Mouse (Mus musculus) cortical plate, adult 2 months (tissue): ENCODE data around the gene Tshz2. TPM values are rescaled to one million over a fixed set of nuclear protein-coding genes. Genes with fewer than 3 reads are reported as not detected.

ENCODE experiments used
- H3K27ac ChIP-seq: fragments of 200-500 bp; 2 replicates; pipeline ENCODE4 v1.5.1; 2012; ENCODE audit warnings: low read length, control low read depth, inconsistent platforms; ENCODE audit not compliant: insufficient read depth
- H3K4me1 ChIP-seq: fragments of 200-500 bp; 2 replicates; pipeline ENCODE4 v1.6.1; 2011; ENCODE audit warnings: low read length; ENCODE audit not compliant: control insufficient read depth, insufficient read depth
- H3K4me3 ChIP-seq: fragments of 200-500 bp; 2 replicates; pipeline ENCODE4 v1.5.1; 2011; ENCODE audit warnings: mild to moderate bottlenecking, low read length, control low read depth; ENCODE audit not compliant: insufficient read depth
- CTCF ChIP-seq: fragments of 200-500 bp; IDR thresholded peaks from 2 replicates; pipeline ENCODE4 v1.5.1; 2011; ENCODE audit warnings: mild to moderate bottlenecking, control low read depth, low read length; ENCODE audit not compliant: insufficient read depth; ENCODE audit errors: extremely low read depth
- POLR2A ChIP-seq: fragments of 200-500 bp; IDR thresholded peaks from 2 replicates; pipeline ENCODE4 v1.6.1; 2011; ENCODE audit warnings: mild to moderate bottlenecking, low read length, control low read depth; ENCODE audit not compliant: insufficient read depth; ENCODE audit errors: extremely low read depth
- polyA plus RNA-seq: library from polyadenylated mRNA; depleted of rRNA; stranded (reverse); fragments of >200 nt; gene quantifications from 2 replicates; pipeline ENCODE4 v1.2.3, GENCODE M21; 2012

Tshz2 gene
- polyA plus RNA-seq, 1 experiment: 46.5 TPM

GRCm38 (mm10) chr2:169750574-169751491 lies 118.0 kb downstream of the Tshz2 start:
- H3K4me3 ChIP-seq: no peak overlapping the region
- H3K4me1 ChIP-seq: no peaks in the 10 kb centered on the region
- H3K27ac ChIP-seq: no peak overlapping the region
- TF ChIP-seq POLR2A (no peak), CTCF (no peak)

DNA sequence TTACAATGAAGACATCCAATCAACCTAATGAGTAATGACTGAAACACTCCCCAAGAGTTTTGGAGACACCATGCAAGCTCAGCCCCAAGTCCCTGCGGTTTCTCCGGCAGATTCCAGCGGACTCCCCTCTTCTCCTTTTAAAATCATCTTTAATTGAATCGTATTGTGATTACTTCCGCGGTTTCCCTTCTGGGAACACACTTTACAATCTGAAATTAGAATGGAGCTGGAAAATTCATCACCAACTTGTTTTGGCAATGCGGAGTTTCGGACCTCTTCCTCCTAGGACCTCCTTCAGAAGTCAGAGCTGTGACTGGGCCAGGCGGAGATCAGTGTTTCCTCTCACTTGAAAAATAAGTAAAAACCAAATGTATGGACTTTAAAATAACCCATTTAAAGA lies 119.3 kb downstream of the Tshz2 start:
- Histone ChIP-seq H3K27ac (no peak overlapping the region), H3K4me1 (no peaks in the 10 kb centered on the region), H3K4me3 (no peak overlapping the region)
- no peak for TF ChIP-seq POLR2A
- TF ChIP-seq CTCF: no peak

GRCm38 (mm10) chr2:169753432-169753831 lies 120.6 kb downstream of the Tshz2 start:
- no peak overlapping the region for H3K27ac ChIP-seq
- H3K4me3 ChIP-seq: no peak overlapping the region
- no peaks in the 10 kb centered on the region for H3K4me1 ChIP-seq
- TF ChIP-seq POLR2A (no peak), CTCF (no peak)

DNA sequence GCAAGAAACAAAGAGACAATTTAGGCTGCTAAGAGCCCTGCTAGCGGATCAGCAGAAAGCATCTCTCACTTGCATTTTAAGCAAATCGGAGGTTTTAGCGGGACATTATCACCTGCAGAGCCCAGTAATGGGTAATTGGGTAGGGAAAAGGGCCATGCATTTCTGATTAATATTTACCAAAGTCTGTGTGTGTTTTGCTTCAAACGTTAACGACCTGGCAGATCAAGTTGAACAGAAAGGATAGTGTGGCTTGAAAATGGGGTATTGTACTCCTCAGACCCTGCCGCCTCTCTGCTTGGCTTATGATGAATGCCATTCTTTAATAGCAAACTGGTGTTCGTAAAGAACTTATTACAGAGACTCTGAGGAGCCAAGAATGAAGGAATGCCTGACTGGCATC lies 122.3 kb downstream of the Tshz2 start:
- H3K27ac ChIP-seq: no peak overlapping the region
- no peaks in the 10 kb centered on the region for H3K4me1 ChIP-seq
- no peak overlapping the region for H3K4me3 ChIP-seq
- TF ChIP-seq CTCF (no peak), POLR2A (no peak)

DNA sequence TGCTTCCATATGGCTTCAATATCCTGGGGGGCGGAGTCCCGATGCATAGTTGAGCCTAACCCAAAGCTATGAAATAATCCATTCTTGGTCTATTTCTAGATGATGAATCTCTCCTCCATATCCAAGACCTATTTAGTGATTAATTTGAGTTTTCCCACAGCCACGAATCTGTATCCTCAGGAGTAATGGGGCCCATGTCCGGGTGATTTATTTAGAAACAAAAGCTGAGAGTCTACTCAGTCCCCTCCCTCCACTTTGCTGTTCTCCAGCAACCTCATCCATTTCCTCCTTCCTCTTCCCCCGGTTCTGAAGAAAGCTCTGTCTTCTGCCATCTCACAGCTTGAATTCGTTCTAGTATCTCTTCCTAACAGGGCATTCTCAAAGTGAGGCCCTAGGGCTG lies 125.3 kb downstream of the Tshz2 start:
- Histone ChIP-seq H3K27ac (no peak overlapping the region), H3K4me3 (no peak overlapping the region), H3K4me1 (no peaks in the 10 kb centered on the region)
- no peak for TF ChIP-seq POLR2A
- no peak for TF ChIP-seq CTCF

- TF ChIP-seq POLR2A: no peak
- TF ChIP-seq CTCF: no peak
- Histone ChIP-seq H3K4me1 (no peaks in the 10 kb centered on the region), H3K4me3 (no peak overlapping the region), H3K27ac (no peak overlapping the region)
Observed at GRCm38 (mm10) chr2:169760117-169760516, 127.3 kb downstream of the Tshz2 start.

DNA sequence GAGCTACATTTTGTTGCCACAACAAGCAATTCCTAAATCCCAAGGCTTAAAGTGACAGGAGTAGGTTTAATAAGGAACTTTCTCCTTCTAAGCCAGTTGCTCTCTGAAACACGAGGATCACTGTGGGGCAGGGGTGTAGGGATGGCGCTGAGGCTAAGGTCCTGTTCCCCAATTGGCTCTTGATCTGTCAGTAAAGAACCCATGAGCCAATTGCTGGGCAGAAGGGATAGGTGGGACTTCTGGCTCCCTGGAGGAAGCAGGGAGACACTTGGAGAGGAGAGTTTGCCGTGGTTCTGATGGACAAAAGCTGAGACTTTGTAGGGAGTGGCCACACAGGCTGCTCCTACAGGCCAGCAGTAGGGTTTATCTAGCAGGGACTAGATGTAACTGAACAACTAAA lies 128.9 kb downstream of the Tshz2 start:
- Histone ChIP-seq H3K27ac (no peak overlapping the region), H3K4me3 (no peak overlapping the region), H3K4me1 (no peaks in the 10 kb centered on the region)
- TF ChIP-seq CTCF (no peak), POLR2A (no peak)

DNA sequence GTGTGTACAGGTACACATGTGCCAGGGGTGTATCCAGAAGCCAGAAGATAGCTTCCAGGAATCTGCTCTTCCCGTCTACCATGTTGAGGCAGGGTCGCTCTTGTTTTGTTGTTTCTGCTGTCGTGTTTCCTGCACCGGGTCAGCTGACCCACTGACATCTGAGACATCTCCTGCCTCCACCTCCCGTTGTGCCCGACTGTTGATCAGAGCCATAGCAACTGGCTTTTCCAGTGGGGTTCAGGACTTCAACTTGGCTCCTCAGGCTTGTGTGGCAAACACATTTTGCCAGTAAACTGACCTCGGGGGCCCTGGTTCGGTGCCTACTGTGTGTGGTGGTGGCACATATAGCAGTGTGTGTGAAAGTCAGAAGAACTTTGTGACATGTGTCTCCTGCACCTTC lies 129.5 kb downstream of the Tshz2 start:
- TF ChIP-seq CTCF: no peak
- no peak for TF ChIP-seq POLR2A
- Histone ChIP-seq H3K4me1 (no peaks in the 10 kb centered on the region), H3K27ac (no peak overlapping the region), H3K4me3 (no peak overlapping the region)

- no peak overlapping the region for H3K27ac ChIP-seq
- no peak overlapping the region for H3K4me3 ChIP-seq
- TF ChIP-seq CTCF (no peak), POLR2A (no peak)
- H3K4me1 ChIP-seq: no peaks in the 10 kb centered on the region
Observed at GRCm38 (mm10) chr2:169763716-169764115, 130.9 kb downstream of the Tshz2 start.

DNA sequence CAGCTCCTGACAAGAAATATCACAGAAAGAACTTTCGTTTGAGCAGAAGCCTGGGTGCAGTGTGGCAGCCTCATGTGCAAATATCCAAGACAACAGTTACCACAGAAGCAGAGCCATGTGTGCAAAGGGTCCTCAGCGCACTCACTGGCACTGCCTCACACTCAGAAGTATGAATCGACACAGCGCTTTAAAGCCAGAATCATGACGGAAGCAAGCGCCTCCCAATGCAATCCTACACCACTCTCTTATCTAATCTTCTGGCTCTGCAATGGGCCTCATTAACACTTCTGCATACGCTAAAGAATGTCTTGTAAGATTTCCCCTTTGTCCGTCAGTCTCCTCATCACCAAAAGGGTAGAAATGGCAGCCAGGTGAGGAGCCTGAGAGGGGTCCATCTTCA lies 133.4 kb downstream of the Tshz2 start:
- H3K4me3 ChIP-seq: no peak overlapping the region
- no peaks in the 10 kb centered on the region for H3K4me1 ChIP-seq
- TF ChIP-seq CTCF (no peak), POLR2A (no peak)
- H3K27ac ChIP-seq: no peak overlapping the region
